Mouse (Mus musculus): ENCODE data around the gene Fbxo17. TPM values are rescaled to one million over a fixed set of nuclear protein-coding genes. Genes with fewer than 3 reads are reported as not detected.
A peak's percentile ranks its signal among the peaks of the same experiment; 100 is the strongest.

Fbxo17 gene
- total RNA-seq, 2 experiments from 2014 or later = 2.4 TPM; not detected in 1

- ATAC-seq (replicated peaks; ENCODE audit: low FRiP score, poor library complexity, severe bottlenecking) = no peak
These were observed 1.9 kb upstream of the Fbxo17 start for GRCm38 (mm10) chr7:28714667-28715066.

- ATAC-seq (replicated peaks; ENCODE audit: low FRiP score, poor library complexity, severe bottlenecking) = no peak
These were observed 1.0 kb upstream of the Fbxo17 start for GRCm38 (mm10) chr7:28715598-28715997.

DNA sequence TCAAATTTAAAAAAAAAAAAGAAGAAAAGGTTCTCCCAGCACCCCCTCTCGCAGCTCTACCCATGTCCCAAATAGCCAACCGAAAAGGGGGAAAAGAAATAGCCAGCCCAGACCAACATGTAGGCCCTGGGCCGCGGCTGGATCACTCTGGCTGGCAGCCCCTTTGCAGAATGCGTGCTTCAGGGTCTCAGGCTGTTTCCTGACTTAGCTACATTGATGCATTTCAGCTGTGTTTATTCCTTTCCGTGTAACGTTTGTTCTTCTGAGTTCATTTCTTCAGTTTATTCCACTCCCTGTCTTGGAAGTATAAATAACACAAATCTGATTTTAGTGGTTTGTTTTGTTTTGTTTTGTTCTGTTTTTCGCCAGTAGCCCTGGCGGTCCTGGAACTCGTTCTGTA lies 1.1 kb downstream of the Fbxo17 start:
- ATAC-seq (replicated peaks; ENCODE audit: low FRiP score, poor library complexity, severe bottlenecking) = no peak

DNA sequence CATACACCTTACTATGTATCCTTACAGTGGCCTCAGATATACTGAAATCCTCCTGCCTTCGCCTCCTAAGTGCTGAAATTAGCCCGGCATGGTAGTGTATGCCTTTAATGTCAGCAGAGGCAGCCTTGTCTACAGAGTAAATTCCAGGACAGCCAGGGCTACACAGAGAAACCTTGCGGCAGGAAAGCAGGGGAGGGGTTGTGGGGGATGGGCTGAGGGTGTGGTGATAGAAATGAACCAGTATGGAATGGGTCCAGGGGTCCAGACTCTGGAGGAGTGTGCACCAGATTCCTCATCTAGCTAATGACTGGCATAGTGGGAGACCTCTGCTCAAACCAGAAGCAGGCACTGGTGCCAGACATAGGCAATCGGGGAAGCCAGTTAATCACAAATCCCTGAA lies 2.6 kb downstream of the Fbxo17 start:
- no peak for ATAC-seq (replicated peaks; ENCODE audit: low FRiP score, poor library complexity, severe bottlenecking)

- no peak for ATAC-seq (replicated peaks; ENCODE audit: low FRiP score, poor library complexity, severe bottlenecking)
These were observed 3.0 kb downstream of the Fbxo17 start for GRCm38 (mm10) chr7:28719650-28720049.

DNA sequence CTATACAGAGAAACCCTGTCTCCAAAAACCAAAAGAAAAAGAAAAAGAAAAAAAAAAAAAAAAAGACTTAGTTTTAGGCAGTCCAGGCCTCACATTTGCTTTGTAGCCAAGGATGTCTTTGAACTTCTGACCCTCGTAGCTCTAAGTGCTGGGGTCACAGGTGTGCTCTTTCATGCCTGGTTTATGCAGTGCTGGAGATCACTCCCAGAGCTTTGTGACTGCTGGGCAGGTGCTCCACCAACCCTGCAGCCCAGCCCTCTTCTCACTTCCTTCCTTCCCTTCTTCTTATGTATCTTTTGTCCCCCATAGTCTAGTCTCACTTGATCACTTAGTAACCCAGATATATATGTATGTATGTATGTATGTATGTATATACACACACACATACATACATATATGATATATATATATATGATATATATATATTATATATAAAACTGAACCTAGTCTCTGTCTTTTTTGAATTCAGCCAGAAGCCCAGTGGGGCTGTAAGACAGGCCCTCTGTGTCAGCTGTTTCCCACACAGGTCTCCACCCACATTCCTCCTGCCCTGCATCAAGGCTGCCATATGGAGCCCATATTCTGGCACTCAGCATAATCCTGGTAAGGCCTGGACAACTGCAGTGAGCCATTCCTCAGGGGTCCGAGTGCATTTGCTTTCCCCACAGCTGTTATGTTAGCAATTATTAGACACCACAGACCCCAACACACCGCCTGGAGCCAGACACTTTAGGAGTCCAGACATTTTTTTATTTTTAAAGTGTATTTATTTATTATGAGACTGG lies 4.3 kb downstream of the Fbxo17 start:
- ATAC-seq (replicated peaks; ENCODE audit: low FRiP score, poor library complexity, severe bottlenecking) = no peak

GRCm38 (mm10) chr7:28722079-28722478 lies 5.5 kb downstream of the Fbxo17 start:
- ATAC-seq (replicated peaks; ENCODE audit: low FRiP score, poor library complexity, severe bottlenecking) = no peak

GRCm38 (mm10) chr7:28724613-28725012 lies 8.0 kb downstream of the Fbxo17 start:
- no peak for ATAC-seq (replicated peaks; ENCODE audit: low FRiP score, poor library complexity, severe bottlenecking)

DNA sequence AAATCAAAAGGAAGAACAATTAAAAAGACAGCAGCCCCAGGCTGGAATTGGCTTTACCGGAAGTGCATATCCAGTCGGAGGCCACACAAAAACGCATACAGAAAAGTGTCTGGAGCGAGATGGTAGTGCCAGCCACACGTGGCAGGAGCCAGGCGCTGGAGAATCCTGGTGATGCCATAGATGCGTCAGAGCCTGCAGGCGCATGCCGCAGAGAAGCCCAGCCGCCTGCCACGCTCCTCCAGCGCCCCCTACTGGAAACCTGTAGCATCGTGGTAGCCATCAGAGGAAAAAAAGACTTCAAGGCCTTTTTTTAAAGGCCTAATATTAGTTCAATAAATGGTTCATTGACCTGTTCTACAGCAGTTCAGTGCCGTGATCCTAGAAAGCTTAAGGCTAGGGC lies 10.0 kb downstream of the Fbxo17 start:
- peak; percentile 53; the same call in 1 of the 2 replicates for ATAC-seq (replicated peaks; ENCODE audit: low FRiP score, poor library complexity, severe bottlenecking)

DNA sequence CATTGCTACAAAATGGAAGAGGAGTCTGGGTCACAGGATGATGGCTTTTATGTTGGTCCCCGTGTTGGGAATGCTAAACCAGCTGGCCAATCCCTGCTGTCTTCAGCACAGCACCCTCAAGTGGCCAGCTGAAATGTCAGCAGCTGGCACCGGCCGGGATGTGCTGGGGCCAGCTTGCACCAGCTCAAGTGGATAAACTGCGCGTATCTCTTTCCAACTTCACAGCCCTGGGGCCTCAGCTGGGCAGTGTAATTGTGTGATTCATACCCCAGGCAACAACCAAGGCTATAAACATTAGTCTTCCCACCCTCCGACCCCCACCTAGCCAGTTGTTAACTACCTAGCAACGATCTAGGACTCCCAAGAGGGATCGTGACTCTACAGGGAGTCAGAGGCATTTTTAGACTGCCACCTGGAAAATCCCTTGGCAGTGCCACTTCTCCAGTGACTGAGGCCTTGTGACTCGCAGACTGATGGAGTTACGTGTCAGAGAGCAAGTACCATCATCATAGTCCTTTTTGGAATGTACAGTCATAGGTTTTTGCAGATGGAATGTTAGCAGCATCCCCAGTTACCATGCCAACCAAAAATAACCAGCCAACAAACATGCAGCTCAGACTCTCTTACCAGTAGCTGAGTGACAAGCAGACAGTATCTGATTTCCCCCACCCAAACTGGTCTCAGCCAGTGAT lies 11.2 kb downstream of the Fbxo17 start:
- ATAC-seq (replicated peaks; ENCODE audit: low FRiP score, poor library complexity, severe bottlenecking) = no peak

- peak; percentile 70 for ATAC-seq (replicated peaks; ENCODE audit: low FRiP score, poor library complexity, severe bottlenecking)
These were observed 15.9 kb downstream of the Fbxo17 start for GRCm38 (mm10) chr7:28732341-28733142.

DNA sequence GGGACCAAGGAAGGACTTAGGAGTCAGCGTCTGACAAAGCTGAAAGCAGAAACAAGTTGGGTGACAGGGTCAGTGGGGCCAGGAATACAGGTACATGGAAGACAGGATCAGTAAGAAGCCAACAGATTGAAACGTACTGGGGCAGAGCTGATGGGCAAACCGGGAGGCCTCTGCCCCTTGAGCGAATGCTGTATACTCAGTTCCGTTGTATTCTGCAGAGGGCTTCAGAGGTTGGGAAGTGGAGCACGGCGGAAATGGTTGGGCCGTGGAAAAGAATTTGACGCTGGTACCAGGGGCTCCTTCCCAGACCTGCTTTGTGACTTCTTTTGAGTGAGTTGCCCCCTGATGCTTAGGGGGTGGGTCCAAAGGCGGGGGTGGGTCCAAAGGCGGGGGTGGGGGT lies 16.6 kb downstream of the Fbxo17 start:
- ATAC-seq (replicated peaks; ENCODE audit: low FRiP score, poor library complexity, severe bottlenecking) = no peak

DNA sequence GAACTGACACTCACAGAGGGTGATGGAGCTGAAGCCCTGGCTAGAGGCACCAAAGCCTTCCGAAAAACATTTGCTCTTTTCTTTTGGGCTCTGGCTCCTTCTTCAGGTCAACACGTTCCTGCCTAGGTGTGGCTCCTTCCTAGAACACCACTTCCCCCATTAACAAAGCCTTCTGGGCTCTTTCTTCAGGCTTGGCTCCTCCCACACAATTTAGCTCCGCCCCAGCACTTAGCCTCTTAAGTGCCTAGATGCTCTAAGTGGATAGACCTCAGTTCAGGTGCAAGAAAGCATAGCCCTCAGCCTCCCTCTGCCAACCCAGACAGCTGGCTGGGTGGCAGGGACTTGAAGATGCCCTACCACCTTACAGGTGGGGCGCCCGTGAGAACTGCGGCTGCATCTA lies 19.1 kb downstream of the Fbxo17 start:
- no peak for ATAC-seq (replicated peaks; ENCODE audit: low FRiP score, poor library complexity, severe bottlenecking)

DNA sequence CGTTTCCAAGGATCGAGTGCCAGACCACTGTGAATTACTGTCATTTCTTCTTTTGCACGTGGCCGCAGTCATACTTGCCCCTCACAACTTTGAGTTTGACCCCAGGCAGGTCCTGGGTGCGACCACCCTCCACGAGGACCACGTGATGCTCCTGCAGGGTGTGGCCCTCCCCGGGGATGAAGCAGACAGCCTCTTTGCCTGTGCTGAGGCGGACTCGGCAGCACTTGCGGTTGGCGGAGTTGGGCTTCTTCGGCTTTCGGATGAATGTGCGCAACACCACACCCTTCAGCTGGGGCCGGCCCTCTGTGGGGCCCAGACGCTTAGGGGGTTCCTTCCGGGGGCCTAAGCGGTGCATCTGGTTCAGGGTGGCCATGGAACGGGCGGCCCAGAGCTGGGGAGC lies 23.2 kb downstream of the Fbxo17 start:
- ATAC-seq (replicated peaks; ENCODE audit: low FRiP score, poor library complexity, severe bottlenecking) = no peak

DNA sequence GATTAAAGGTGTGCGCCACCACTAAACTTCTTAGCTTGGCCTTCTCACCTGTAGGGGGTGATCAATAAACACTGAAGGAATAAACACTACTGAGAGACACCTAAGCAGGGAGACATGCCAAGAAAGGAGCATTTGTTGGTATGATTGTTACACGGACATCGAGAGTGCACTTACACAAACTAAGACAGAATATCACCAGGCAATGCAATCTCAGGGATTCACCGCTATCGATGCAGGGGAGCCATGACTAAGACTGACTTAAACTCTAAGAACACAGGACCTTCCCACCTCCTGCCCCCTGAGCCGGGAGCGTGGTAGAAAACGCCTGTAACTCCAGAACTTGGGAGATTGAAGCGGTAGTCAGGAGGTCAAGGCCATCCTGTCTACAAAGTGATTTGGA lies 24.3 kb downstream of the Fbxo17 start:
- ATAC-seq (replicated peaks; ENCODE audit: low FRiP score, poor library complexity, severe bottlenecking) = 0 out of 2 replicates have a peak, but pooled peaks have one; percentile 2

- peak; percentile 26 for ATAC-seq (replicated peaks; ENCODE audit: low FRiP score, poor library complexity, severe bottlenecking)
These were observed 24.7 kb downstream of the Fbxo17 start for GRCm38 (mm10) chr7:28741368-28741708.

- peak; percentile 95 for ATAC-seq (replicated peaks; ENCODE audit: low FRiP score, poor library complexity, severe bottlenecking)
These were observed 25.3 kb downstream of the Fbxo17 start, which contains the start of the genes Mrps12 and Sars2 for GRCm38 (mm10) chr7:28741709-28742438. TSS of gene Mrps12 (minus strand) at chr7:28741820. TSS of gene Sars2 (plus strand) at chr7:28741992.

DNA sequence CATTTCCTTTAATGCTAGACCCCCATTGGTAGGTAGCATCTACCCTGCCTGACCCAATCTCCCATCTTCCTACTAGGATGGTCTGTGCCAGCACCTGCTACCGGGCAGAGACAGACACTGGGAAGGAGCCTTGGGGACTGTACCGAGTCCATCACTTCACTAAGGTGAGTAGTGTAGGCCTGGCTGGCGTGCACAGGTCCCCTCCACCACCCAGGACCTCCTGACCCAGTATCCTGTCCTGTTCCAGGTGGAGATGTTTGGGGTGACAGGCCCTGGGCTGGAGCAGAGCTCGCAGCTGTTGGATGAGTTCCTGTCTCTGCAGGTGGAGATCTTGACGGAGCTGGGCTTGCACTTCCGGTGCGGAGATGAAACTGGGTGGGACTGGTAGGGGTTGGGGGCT lies 33.3 kb downstream of the Fbxo17 start:
- no peak for ATAC-seq (replicated peaks; ENCODE audit: low FRiP score, poor library complexity, severe bottlenecking)

GRCm38 (mm10) chr7:28756079-28756478 lies 39.5 kb downstream of the Fbxo17 start, which contains the start of gene Ccer2:
TSS of gene Ccer2 (plus strand) at chr7:28756174.
- no peak for ATAC-seq (replicated peaks; ENCODE audit: low FRiP score, poor library complexity, severe bottlenecking)

GRCm38 (mm10) chr7:28758623-28759022 lies 42.0 kb downstream of the Fbxo17 start:
- ATAC-seq (replicated peaks; ENCODE audit: low FRiP score, poor library complexity, severe bottlenecking) = no peak
